Mouse (Mus musculus) left cerebral cortex, adult 2 months (tissue): ENCODE data around the gene Shisa6. TPM values are rescaled to one million over a fixed set of nuclear protein-coding genes. Genes with fewer than 3 reads are reported as not detected.
A peak's percentile ranks its signal among the peaks of the same experiment; 100 is the strongest.

ENCODE experiments used
- DNase-seq, 2 experiments: peaks; one replicate each; pipeline ENCODE4 v3.0.0; 2021 to 2022; ENCODE audit warnings: low spot score in 2 of 2, mixed read lengths in 1 of 2; ENCODE audit errors: extremely low spot score in 1 of 2
- H3K27ac ChIP-seq: fragments of 200-600 bp; 2 replicates; pipeline ENCODE4 v1.8.1; 2022
- H3K4me3 ChIP-seq: fragments of 200-600 bp; 2 replicates; pipeline ENCODE4 v1.8.1; 2022
- CTCF ChIP-seq: fragments of 200-600 bp; IDR thresholded peaks from 2 replicates; pipeline ENCODE4 v1.8.1; 2022; ENCODE audit warnings: antibody characterized with exemption, mild to moderate bottlenecking, moderate library complexity
- intact Hi-C: fragments of 180-260 bp; cut with DNase I; formaldehyde crosslinking; loops from one replicate; pipeline ENCODE4 v1.15.1; 2025
- long read RNA-seq, 2 experiments: library from polyadenylated mRNA; stranded (forward); transcript quantifications; one replicate each; pipeline ENCODE4 v2.0.0; 2021; ENCODE audit warnings: borderline mapping rate in 2 of 2
- total RNA-seq, 2 experiments: library from RNA; stranded (reverse); gene quantifications; 2 replicates each; pipeline ENCODE4 v1.2.3; 2021

Gene Shisa6
- 10 to 100 TPM; 18.6 to 22.2 TPM for total RNA-seq
- long read RNA-seq, experiment 1, full-length matches to known transcripts, result 3 of 8 reads
- long read RNA-seq, experiment 1, partial matches to known transcripts, result 1 of 8 reads
- long read RNA-seq, experiment 1, other reads (novel, unspliced or antisense), result 4 of 8 reads
- long read RNA-seq, experiment 2, full-length matches to known transcripts, result 2 of 6 reads
- long read RNA-seq, experiment 2, partial matches to known transcripts, result 2 of 6 reads
- long read RNA-seq, experiment 2, other reads (novel, unspliced or antisense), result 2 of 6 reads

DNA sequence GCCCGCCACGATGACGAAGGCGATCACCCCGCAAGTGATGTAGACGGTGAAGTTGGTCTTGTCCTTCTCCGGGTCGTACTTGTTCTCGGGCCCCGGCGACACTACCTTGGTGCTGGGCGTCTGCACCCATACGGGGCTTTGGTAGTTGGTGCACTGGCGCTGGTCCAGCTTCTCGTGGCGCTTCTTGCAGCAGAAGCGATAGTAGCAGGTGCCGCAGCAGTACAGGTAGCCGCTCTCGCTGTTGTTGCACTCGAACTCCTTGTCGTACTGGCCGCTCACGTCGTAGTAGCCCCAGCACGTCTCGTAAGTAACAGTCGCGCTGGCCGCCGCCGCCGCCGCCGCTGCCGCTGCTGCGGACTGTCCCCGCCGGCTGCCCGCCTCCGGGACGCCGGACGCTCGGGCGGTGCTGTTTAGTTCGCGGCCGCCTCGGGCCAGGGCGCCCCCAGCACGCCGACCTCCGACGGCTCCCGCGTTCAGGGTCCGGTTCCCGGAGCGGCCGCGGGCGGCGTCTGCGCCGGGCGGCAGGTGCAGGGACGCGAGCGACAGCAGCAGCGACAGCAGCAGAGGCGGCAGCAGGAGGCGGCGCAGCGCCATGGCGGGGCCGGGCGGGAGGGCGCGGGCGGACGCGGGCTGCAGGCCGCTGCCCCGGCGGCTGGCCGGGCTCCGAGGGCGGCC lies at the start of gene Shisa6:
TSS of gene Shisa6 (minus strand) at position 594 of the 675 bp plus-strand sequence.
- intact Hi-C loops, result loop anchor here (5.0 to 10.0 kb wide), 6 partner anchors 251 to 703 kb away; partner anchors contain the start of gene Dnah9
- peak; percentile 28 to 37 for DNase-seq
- no peak for TF ChIP-seq CTCF
- H3K4me3 ChIP-seq, result peak within 1 kb of the TSS; percentile 59
- H3K27ac ChIP-seq, result no peak within 1 kb of the TSS

DNA sequence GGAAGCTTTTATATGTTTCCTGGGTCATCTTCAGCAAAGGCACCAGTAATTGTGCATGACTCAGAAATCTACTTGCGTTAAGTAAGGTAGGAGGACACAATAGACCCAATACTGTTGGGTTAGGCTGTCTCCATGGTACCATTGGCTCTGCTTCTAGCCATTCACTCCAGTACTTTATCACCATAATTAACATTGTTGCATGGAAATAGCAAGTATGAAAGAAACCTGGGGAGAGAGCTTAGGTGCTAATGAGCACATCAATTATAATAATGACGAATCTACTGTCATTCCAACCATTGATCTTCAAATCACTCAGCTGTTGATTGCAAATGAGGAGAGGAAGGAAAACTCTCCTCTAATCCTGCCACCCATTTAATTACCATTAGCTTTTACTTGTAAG lies 48.1 kb upstream of the Shisa6 start:
- intact Hi-C loops, result no loop called here
- no peak overlapping the region for H3K27ac ChIP-seq
- H3K4me3 ChIP-seq, result no peak overlapping the region
- DNase-seq, result no peak
- no peak for TF ChIP-seq CTCF

DNA sequence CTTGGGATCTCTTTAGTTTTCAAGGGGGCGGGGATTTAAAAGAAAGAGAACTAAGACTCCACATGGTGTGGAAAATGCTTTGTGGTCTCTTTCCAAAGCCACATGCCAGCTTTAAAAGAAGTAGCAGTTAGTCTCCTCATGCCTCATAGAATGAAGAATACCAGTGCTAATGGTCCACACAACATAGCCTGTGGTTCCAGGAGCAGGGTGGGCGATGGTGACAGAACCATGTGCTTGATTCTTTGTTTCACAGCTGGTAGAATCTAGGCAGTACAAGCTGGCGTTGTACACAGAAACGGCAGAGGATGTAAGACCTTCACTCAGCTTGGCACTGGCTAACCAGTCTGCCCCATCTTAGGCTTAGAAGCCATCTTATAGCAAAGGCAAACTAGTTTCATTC lies 43.3 kb upstream of the Shisa6 start:
- H3K27ac ChIP-seq, result no peak overlapping the region
- no peak for DNase-seq
- TF ChIP-seq CTCF, result no peak
- intact Hi-C loops, result no loop called here
- no peak overlapping the region for H3K4me3 ChIP-seq

DNA sequence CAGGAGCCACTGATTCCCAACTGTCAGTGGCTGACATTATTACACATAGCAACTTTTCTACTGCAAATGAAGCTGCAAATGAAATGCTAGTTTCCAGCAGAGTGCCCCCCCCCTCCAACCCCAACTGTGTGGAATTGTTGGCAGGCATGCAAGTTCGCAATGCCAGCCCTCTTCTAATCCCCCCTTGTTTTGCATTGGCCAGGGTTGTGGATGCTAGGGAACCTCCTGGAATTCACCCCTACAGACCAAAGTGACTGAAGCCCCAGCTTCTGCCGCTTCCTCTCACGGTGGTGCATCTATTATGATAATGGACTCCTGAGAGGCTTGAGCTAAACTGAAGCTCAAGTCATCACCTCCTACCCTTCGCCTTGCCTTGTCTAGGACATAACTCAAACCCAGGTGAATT lies 42.6 kb upstream of the Shisa6 start:
- intact Hi-C loops, result no loop called here
- Histone ChIP-seq H3K27ac (no peak overlapping the region), H3K4me3 (no peak overlapping the region)
- no peak for DNase-seq
- TF ChIP-seq CTCF, result no peak

DNA sequence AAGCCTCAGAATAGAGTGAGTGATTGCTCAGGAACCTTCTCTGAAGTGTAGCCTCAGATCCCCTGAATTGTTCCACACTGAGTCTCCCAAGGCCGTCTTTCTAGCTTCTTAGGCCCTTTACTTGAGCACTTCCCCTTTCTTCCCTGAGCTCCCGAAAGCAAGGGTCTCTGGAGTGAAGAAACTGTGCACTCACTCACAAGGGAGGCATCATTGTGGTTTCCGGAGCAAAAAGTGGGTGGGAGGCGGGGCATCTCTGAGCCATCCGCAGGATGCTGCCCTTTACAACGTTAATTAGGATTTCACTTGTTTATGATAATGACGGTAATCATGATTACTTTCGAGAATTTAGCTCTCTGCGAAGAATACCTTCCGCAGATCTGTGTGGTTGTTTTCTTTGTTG lies 41.6 kb upstream of the Shisa6 start:
- DNase-seq, result no peak
- intact Hi-C loops, result no loop called here

DNA sequence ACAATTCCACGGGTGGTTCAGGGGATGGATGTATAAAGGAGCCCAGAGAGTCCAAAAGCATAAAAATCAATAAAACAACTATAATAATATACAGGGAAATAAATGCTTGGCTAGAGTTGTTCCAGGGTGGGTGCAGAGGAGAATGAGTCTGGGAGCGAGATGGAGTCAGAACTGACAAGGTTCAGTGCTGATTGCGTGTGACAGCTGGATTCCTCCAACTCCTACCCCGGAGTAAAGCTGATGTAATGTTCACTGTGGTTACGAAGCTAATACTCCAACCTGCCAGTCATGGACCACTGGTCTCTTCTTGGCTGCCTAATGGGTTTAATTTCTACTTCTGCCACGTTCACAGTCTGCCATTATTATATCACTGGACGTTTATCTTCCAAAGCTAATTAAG lies 36.5 kb upstream of the Shisa6 start:
- no peak overlapping the region for H3K27ac ChIP-seq
- H3K4me3 ChIP-seq, result no peak overlapping the region
- intact Hi-C loops, result no loop called here
- TF ChIP-seq CTCF, result no peak
- no peak for DNase-seq

More for the DNA sequence above, 41.6 kb upstream of the Shisa6 start:
- no peak overlapping the region for H3K4me3 ChIP-seq
- no peak for TF ChIP-seq CTCF
- no peak overlapping the region for H3K27ac ChIP-seq

DNA sequence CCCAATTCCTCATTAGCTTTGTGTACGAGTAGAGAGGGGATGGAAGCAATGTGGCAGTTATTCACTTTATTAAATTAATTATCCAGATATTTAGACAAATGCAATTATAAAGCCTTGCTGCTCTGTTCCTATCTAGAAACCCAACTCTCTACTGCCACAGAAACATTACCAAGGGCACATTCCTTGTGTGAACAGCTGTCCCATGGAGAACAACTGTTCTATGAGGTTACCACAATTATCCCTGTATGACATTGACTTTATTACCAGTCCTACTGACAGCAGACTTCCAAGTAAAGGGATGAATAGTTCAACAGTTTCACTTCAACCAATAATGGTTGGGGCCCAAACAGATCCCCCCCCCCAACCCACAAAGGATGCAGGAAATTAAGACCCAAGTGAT lies 12.1 kb upstream of the Shisa6 start:
- H3K27ac ChIP-seq, result no peak overlapping the region
- no peak overlapping the region for H3K4me3 ChIP-seq
- intact Hi-C loops, result no loop called here
- no peak for TF ChIP-seq CTCF
- no peak for DNase-seq

DNA sequence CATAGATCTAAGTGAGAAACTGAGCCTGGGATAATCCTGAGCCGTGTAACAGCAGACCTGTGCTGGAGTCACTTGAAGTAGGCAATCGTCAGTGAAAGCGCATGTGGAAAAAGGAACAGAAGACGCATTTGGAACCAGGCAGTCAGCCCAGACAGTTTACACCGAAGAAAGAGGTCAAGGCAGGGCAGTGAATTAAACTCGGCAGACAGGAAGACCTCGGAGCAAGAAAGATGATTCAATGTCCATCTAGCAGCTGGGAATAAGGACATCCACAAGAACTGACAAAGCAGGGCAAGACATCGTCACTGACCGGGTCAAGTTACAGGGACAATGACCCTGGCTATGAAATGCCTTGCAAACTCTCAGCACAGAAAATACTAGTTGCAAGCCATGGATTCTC lies 10.1 kb upstream of the Shisa6 start:
- intact Hi-C loops, result no loop called here
- Histone ChIP-seq H3K4me3 (no peak overlapping the region), H3K27ac (no peak overlapping the region)
- no peak for DNase-seq
- TF ChIP-seq CTCF, result no peak

DNA sequence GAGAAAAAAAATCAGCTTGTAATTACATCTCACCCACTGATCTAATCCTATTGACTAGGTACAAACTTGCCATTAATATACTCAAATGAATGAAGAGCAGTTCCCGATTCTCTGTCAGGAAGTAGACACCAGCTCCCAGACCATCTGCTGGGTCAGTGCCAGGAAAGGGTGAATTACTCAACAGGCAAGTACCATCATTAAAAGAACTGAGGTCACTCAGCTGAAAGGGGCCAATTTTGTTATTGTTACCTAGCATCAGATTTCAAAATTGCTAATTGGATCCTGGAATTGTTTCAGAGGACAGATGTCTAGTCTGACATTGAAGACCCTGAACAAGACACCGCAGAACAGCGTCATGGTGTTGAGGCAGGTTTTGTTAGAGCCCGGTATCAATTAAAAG lies 9.4 kb upstream of the Shisa6 start:
- no peak overlapping the region for H3K4me3 ChIP-seq
- no peak overlapping the region for H3K27ac ChIP-seq
- intact Hi-C loops, result no loop called here
- DNase-seq, result no peak
- no peak for TF ChIP-seq CTCF

DNA sequence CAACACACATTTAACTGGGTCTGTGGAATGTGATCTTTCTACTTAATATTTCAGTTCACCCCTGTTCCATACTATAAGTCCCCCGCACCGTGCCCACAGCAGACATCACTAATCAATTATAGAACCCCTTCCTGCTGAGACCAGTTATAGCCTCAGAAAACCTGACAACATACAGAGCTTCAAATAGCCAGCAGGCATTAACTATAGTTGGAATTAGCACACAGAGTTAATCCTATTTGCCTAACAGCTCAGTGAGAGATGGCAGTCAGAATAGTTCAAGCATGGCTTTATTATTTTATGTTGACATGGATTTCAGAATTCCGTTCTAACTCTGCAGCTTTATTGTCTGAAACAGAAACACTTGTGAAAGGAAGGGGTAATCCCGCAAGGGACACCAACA lies 8.5 kb upstream of the Shisa6 start:
- intact Hi-C loops, result no loop called here
- Histone ChIP-seq H3K4me3 (no peak overlapping the region), H3K27ac (no peak overlapping the region)
- no peak for DNase-seq
- TF ChIP-seq CTCF, result no peak

DNA sequence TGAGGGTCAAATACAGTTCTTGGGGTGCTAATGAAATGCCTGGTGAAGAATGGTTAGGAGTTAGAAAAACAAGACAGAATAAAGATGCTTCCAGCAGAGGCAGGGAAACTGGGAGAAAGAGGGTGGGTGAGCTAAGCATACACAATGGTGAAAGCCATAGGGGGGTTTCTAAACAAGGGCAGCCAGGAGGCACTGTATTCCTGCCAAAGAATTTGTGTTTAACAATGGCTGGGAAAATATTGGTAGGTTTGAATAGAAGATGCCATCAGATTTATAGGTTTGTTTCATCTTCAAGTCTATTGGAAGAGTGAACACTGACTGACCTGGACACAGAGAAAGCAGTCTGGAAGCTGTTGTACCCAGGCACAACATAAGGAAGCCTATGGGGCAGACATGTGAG lies 2.4 kb upstream of the Shisa6 start:
- Histone ChIP-seq H3K4me3 (no peak overlapping the region), H3K27ac (no peak overlapping the region)
- intact Hi-C loops, result loop anchor here (5.0 to 10.0 kb wide), 6 partner anchors 253 to 706 kb away; partner anchors contain the start of gene Dnah9
- no peak for DNase-seq
- TF ChIP-seq CTCF, result no peak

DNA sequence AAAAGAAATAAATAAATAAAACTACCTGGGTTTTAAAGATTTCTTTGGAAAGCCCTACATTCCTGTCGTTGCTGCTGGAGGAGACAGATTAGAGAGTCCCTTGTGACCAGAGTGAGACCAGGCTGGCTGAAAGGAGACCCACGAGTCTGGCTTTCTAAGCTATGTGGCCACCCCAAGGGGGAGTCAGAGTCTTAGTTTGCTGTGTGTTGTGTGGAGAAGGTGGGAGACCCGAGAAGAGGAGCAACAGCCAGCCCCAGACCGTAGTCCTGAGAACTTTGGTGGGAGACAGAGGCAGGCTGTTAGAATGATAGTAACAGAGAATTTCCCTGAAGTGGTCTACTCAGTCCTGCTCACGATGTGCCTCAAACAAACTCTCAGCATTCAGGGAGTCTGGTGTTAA lies 1.6 kb upstream of the Shisa6 start:
- Histone ChIP-seq H3K27ac (no peak overlapping the region), H3K4me3 (no peak overlapping the region)
- no peak; the same call in 1 of the 2 replicates for TF ChIP-seq CTCF
- no peak for DNase-seq
- intact Hi-C loops, result loop anchor here (5.0 to 10.0 kb wide), 6 partner anchors 253 to 705 kb away; partner anchors contain the start of gene Dnah9

DNA sequence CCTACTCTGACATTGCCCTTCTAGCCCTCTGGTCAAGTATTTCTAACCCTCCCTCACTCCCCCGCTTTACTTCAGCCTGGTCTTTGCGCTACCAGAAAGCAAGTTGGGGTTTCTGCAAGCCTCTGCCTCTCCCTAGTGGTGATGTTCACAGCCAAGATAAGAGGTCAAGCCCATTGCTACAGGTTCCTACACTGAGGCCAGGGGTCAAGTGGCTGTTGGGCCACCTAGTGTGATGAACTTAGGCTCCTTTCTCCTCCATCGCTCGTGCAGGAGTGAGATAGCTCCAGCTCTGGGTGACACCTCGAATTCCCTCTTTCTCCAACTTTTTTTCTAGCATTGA lies 1.2 kb upstream of the Shisa6 start:
- Histone ChIP-seq H3K4me3 (peak overlapping the region; percentile 59), H3K27ac (no peak overlapping the region)
- TF ChIP-seq CTCF, result peak; percentile 19
- no peak for DNase-seq
- intact Hi-C loops, result loop anchor here (5.0 to 10.0 kb wide), 6 partner anchors 252 to 705 kb away; partner anchors contain the start of gene Dnah9
